Mouse (Mus musculus) heart, adult 2 months (tissue): ENCODE measurements around the gene Cubn.

Source experiments
- CTCF ChIP-seq: fragments of 200-600 bp; IDR thresholded peaks from 2 replicates; pipeline ENCODE4 v1.8.1; 2022; ENCODE audit warnings: antibody characterized with exemption, mild to moderate bottlenecking, moderate library complexity
- EP300 ChIP-seq: fragments of 200-500 bp; IDR thresholded peaks from 2 replicates; pipeline ENCODE4 v1.6.1; 2011; ENCODE audit warnings: low read depth, low read length, control low read depth; ENCODE audit not compliant: insufficient read depth

GRCm38 (mm10) chr2:13407698-13408097 is 83.9 kb downstream of the Cubn start:
- TF ChIP-seq CTCF (no peak), EP300 (no peak)
